10 mouse cellular contexts compared by ENCODE assay signal in the genomic region with DNA sequence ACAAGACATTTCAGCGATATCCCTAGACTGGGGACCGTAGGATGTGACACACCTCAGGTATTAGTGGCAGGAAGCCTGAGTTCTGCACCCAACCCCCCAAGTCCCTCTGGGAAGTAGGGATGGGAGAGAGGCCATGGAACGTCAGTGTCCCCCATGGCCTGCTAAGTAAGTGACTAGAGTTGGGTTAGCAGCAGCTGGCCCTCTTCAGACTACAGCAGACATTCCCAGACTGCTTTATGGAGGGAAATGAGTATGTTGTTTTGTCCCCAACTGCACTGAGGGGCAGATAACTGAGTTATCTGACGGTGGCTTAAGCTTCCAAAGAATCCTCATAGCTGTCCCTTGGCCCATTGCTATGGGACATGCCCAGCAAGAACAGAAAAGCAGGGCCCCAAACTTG.
"Had no signal": no experiment of that assay in that cellular context is flagged by ENCODE, and none has a peak within 500 bp of the region (broad histone marks: within the 10 kb centered on the region; RNA-seq: fewer than 3 reads in every experiment).

No protein-coding gene starts in this region.

- H3K9me3 ChIP-seq: liver, embryonic 15.5 days; neural tube, embryonic 12.5 days had no signal

- H3K4me1 ChIP-seq: neural tube, embryonic 12.5 days had no signal

- ATAC-seq: hindbrain, postnatal 0 days had no signal

- H3K9ac ChIP-seq: liver, embryonic 15.5 days; neural tube, embryonic 12.5 days had no signal

- H3K4me3 ChIP-seq: liver, embryonic 15.5 days; neural tube, embryonic 12.5 days had no signal

- H3K36me3 ChIP-seq: liver, embryonic 15.5 days; neural tube, embryonic 12.5 days had no signal

- H3K27ac ChIP-seq: hindbrain, postnatal 0 days; liver, embryonic 15.5 days; neural tube, embryonic 12.5 days; stomach, postnatal 0 days had no signal

- H3K27me3 ChIP-seq: liver, embryonic 15.5 days; neural tube, embryonic 12.5 days had no signal

- DNase-seq: kidney, adult 18-20 months; layer of hippocampus, adult 9-11 months; lung, adult 2 months; lung, postnatal 14 days; thymus, postnatal 4 days had no signal

- H3K4me2 ChIP-seq: liver, embryonic 11.5 days; liver, embryonic 15.5 days; neural tube, embryonic 12.5 days had no signal
